Mouse (Mus musculus) heart, postnatal 4 days (tissue): Measurements from ENCODE around the gene Pank3. TPM values are rescaled to one million over a fixed set of nuclear protein-coding genes. Genes with fewer than 3 reads are reported as not detected.
"Not testable (repeated sequence)": the region's sequence is repeated elsewhere in the genome, so short reads cannot be mapped to it uniquely, and the experiment has no call there.

Experiments used
- DNase-seq: peaks from one replicate; pipeline ENCODE4 v3.0.0; 2021
- total RNA-seq, 2 experiments: library from RNA; stranded (reverse); gene quantifications; 2 replicates each; pipeline ENCODE4 v1.2.3; 2021

The Pank3 gene
- total RNA-seq, 2 experiments from 2014 or later, result 31.6 to 32.5 TPM

DNA sequence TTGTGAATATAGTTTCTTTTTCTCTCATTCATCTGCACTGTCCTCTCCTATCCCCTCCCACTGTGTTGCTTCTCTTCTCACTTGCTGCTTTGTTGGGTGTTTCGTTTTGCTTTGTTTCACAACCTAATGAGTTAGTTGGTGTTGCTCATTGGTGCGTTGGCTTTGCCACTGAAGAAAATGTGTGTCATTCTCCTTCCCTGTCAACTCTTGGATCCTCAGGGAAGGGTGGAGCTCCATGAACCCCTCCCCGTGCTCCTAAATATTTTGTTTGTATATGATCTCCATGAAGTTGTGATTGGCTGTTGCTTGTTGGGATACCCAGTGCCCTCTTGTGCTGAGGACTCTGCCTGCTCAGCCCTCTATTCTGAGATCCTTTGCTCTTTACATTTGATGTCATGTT, 11.1 kb downstream of the Pank3 start:
- DNase-seq, result no peak

GRCm38 (mm10) chr11:35782444-35782843, 13.2 kb downstream of the Pank3 start:
- DNase-seq, result no peak

DNA sequence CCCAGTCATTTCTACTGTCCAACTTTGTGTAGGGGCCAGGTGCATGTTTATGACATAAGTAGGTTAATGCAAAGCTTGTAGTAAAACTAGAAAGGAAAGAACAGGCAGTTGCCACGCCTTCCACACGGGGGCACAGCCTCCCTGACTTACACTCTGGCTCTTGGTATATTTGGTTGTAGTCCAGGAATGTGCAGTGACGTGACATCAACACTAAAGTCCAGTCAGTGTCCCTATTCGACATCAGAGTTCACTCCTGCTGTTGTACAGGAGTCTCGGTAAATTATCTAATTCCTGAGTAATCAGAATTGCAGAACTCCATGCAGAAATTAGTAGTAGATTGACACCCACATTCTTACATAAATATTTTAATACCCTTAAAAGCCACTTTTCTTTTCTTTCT, 13.8 kb downstream of the Pank3 start:
- DNase-seq, result no peak

DNA sequence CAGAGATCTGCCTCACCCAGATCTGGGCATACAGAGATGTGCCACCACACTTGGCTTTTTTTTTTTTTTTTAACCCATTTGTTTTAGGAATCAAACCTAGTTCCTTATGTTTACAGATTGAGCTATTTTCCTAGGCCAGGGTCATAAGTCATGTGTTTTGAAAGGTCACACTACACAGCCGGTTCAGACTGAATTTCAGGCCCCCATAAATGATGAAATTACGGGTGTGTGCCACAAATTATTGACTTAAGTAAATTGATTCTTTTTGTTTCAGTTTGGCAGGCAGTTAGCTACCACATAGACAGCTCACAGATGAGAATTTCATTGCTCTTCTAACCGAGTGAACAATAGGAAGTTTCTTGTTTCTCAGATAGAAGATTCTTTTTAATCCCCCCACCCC, 14.7 kb downstream of the Pank3 start:
- no peak for DNase-seq

- DNase-seq, result no peak
Observed at GRCm38 (mm10) chr11:35784537-35784936, 15.3 kb downstream of the Pank3 start.

DNA sequence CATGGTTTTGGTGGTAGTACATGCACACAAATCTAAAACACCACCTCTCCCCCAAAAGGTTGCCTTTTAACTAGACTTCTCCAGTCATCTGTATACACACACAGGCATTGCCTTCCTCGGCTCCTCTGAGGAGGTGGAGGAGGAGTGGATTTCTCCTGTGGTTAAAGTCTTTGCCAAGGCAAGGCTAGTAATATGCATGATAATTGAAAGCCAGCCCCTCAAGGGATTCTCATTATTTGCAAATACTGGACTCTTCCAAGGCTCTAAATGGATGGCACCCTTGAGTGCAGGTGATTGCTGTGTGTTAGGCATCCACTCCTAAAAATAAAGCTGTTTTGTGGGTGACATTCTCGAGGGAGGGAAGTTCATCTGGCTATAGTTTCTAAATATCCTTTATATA, 19.2 kb downstream of the Pank3 start:
- no peak for DNase-seq

GRCm38 (mm10) chr11:35792800-35793199, 23.5 kb downstream of the Pank3 start:
- not testable (repeated sequence) for DNase-seq

DNA sequence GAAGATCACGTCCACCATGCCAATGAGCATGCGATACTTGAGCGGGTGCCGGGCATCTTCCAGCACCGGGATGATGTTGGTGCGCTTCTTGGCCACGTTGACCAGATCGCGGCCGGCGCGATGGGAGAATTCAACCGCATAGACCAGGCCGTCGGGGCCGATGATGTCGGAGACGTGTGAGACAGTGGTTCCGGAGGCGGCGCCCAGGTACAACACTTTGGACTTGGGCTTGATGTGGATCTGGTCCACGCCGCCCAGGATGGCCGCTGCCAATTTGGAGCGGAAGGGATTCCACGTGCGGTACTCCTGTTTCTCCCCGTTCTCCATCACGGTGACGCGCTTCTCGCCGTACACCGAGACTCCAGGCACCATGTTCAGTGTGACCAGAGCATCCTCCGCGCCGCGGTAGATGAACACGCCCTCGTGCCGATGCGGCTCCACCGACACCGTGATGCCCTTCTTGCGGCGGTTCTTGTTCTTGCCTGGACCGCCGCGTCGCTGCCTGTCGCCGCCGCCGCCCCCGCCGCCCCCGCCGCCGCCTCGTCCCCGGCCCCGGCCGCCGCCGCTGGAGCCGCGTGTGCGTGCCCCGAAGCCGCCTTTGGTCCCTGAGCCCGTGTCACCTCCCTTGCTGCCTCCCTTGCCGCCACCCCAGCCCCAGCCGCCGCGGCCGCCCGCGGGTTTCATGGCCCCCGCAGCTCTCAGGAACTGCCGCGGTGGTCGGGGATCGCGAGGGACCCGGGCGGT, 28.6 kb downstream of the Pank3 start:
- DNase-seq, result no peak

DNA sequence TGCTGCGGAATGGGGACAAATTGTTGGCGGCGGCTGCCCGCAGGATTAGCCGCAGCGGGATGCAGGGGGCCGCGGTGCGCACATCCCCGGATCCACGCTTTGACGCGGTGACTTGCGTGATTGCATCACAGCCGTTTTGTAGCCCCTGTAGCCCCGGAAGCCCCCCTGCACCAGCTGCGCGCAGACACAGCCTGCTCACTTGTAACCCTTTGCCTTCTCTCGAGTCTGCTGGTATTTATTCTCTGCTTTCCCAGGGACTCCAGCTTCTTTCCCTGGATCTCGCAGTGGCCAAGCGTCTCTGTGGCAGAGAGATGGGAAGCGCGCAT, 29.2 kb downstream of the Pank3 start:
- no peak for DNase-seq

GRCm38 (mm10) chr11:35798874-35799273, 29.6 kb downstream of the Pank3 start, which contains the start of gene Fbll1:
Gene Fbll1 (minus strand): TSS chr11:35798884.
- DNase-seq, result peak; percentile 71

DNA sequence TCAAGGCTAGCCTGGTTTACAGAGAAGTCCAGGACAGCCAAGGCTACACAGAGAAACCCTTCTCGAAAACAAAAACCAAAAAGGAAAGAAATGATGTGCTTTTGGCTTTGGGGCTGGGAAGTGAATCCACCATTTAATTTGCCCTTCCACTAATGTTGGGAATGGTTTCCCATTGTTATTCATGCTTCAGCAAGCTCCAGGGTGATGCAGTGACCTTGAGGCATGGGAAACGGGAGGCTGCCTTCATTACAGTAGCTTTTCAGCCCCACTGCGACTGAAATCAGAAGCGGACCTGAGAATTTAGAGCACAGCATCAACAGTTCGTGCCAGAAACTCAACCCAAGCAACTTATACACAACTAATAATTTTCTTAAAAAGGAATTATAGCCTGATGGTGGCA, 32.0 kb downstream of the Pank3 start:
- no peak for DNase-seq

- DNase-seq, result no peak
Observed at GRCm38 (mm10) chr11:35811458-35811857, 42.2 kb downstream of the Pank3 start.

DNA sequence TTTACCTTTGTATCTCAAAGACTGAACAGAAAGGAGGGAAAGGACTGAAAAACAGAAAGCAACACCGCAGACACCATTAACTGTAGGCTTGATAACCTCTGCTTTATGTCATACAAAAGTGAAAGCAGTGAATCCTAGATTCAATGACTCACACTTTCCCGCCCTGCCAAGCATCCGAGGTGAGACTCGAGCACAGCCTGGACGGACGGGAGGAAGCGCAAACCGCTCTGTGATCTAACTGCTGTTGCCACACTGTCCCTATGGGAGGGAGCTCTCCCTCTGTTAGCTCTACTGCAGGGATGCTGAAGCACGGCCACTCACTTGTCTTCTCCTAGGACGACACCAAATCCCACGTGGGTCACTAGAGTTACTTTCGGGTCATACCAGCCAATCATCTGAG, 47.0 kb downstream of the Pank3 start:
- DNase-seq, result no peak

- no peak for DNase-seq
Observed at GRCm38 (mm10) chr11:35827714-35828113, 58.4 kb downstream of the Pank3 start.

DNA sequence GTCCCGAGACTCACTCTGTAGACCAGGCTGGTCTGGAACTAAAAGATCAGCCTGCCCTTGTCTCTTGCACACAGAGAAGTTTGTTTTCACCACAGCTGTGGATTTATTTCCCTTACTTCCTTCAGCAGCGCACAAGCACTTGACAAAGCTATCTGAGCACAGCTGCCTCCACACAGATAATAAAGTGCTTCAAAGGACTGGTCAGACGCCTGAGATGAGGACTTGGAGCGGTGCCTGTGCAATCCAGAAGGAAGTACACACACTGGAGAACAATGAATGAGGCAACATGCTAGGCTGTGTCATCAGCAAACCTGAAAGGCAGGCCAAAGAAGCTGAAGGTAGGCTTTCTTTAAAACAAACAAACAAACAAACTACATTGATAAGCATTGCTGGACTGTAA, 62.9 kb downstream of the Pank3 start:
- DNase-seq, result no peak

GRCm38 (mm10) chr11:35833270-35833669, 64.0 kb downstream of the Pank3 start:
- DNase-seq, result no peak

DNA sequence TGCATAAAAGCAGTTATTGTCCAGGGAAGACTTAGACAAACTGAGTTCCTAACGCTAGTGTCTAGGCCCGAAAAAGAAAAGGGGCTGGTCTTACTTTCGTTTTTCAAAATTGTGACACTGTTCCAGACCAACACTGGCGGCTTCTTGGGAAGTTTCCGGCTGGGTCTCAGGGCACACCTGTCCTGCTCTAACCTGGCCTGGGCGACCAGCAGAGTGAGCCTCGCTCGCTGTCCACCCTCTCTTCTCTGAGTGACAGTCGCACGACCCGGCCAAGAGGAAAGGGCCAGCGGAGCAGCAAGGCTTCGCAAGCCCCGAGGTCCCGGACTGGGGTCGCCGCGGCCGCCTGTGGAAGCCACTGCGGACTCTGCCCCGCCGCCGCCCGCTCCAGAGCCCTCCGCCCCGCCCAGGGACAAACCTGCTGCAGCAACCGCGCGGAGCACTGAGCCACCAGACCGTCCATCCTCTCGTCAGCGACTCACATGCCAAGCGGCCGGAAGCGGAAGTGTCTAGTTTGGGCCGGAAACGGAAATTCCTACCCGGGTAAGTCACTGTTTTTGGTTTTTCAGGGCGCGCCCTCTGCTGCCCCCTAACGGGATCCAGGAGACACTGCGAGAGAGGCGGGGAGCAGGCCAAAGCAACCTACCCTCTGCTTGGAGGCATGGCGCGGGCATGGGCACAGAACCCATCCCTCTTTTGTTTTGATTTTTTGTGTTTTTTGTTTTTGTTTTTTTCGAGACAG, 64.9 kb downstream of the Pank3 start, which contains the start of gene Rars:
Gene Rars (minus strand): TSS at position 485 of the 739 bp plus-strand sequence.
- DNase-seq, result peak; percentile 95

DNA sequence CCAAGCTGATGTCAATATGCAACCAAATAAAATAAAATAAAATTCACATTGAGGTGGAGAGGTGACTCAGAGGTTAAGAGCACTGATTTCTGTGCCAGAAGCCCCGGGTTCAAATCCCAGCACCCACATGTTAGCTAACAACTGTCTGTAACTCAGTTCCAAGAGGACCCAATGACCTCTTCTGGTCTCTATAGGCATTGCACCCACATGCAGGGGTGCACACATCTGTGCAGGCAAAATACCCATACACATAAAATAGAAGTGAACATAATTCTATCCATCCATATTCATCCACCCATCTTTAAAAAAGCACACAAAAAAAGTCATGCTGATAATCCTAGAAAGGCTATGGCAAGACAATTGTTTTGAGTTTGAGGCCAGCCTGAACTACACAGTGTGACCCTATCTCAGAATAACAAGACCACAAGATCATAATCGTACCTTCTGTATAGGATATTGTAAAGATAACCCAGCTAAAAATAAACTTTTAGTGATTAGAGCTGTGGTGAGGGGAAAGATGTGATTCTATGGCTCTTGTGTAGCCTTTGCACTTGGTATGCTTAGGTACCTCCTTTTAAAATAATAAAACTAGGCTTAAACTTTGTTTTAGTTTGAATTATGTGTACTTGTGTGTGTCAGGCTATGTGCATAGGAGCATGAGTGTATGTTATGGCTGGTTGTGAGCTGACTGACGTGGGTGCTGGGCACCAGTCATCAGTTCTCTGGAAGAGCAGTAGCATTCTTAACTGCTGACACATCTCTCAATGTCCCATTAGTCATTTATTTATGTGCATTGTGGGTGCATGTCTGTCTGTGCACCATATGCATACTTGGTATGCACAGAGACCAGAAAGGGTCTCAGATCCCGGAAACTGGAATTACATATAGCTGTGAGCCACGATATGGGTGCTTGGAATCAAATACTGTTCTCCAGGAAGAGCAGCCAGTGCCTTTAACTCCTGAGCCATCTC, 68.2 kb downstream of the Pank3 start:
- DNase-seq, result no peak

- DNase-seq, result peak; percentile 93
Observed at GRCm38 (mm10) chr11:35838345-35839338, 69.4 kb downstream of the Pank3 start.

DNA sequence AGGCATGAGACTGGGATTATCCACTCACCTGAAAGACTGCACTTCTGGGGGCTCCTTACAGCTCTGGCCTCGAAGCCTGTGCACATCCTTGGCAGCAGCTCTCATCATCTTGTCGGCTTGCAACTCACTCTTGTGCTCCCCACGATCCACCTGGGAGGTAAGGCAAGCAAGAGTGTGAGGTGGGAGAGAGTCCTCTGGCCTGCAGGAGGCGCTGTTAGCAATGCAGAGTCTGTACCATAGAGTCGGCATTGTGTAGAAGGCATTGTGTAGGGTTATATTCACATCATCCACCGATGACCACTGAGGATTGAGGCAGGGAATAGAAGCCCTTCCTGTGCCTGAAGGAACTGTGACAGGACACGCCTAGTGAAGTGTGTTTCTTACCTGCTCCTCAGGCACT, 71.0 kb downstream of the Pank3 start:
- no peak for DNase-seq

- not testable (repeated sequence) for DNase-seq
Observed at GRCm38 (mm10) chr11:35840806-35841205, 71.5 kb downstream of the Pank3 start.
